ENCODE assay signal across 8 mouse cellular contexts in the genomic region with DNA sequence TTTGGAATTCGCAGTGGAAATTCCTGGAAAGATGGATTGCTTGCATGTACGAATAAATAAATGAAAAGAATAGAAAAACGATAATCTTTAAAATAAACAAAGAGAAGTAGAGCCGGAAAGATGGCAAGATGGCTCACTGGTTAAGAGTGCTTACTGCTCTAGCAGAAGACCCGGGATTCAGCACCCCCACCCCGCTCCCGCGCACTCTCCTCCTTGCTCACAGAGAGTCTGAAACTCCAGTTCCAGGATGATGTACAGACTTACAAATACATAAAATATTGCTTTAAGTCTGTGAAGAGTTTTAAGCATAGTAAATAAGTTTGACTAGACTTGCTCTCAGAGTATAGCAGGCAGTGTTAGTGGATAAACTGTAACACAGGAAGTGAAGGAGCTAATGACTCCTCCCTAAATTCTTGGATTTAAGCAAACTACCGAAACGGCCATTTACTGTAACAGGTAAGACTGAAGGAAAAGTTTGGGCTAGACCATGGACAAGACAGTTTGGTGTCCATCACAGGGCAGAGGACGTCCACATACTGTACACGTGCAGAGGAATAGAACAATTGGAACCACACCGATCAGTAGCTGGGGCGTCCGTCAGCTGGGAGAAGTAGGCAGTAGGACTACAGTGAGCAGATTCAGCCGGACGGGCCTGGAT. TPM values are rescaled to one million over a fixed set of nuclear protein-coding genes. Genes with fewer than 3 reads are reported as not detected.
DNase-seq lines count a peak whose midpoint lies in the region; ATAC-seq and TF ChIP-seq lines count a peak whose summit lies in the region.

No protein-coding gene starts in this region.

- peaks cover 22% of the 10 kb centered on the region for H3K4me1 ChIP-seq in heart, embryonic 10.5 days
- H3K4me1 ChIP-seq in midbrain, postnatal 0 days (ENCODE audit: insufficient read depth, low read length): peaks cover 15% of the 10 kb centered on the region

- no peak for TF ChIP-seq CTCF in midbrain, postnatal 0 days (IDR thresholded peaks at IDR 0.05)

- H3K27me3 ChIP-seq in heart, embryonic 10.5 days (ENCODE audit: insufficient read depth, poor library complexity, severe bottlenecking): no peaks in the 10 kb centered on the region
- no peaks in the 10 kb centered on the region for H3K27me3 ChIP-seq in midbrain, postnatal 0 days (ENCODE audit: insufficient read depth, low read length)

- peaks cover 28% of the 10 kb centered on the region for H3K36me3 ChIP-seq in heart, embryonic 10.5 days
- H3K36me3 ChIP-seq in midbrain, postnatal 0 days (ENCODE audit: insufficient read depth, low read length): peaks cover 11% of the 10 kb centered on the region

- intact Hi-C loops in heart, postnatal 36 days (cut with DNase I): loop anchor here (5.0 to 10.0 kb wide), 2 partner anchors 793 to 1120 kb away; a partner anchor contains a TSS

- H3K4me3 ChIP-seq in heart, embryonic 10.5 days: peak overlapping the region; percentile 82
- peak overlapping the region; percentile 81 for H3K4me3 ChIP-seq in midbrain, postnatal 0 days (ENCODE audit: low read depth, low read length)

- H3K27ac ChIP-seq in heart, embryonic 10.5 days: peak overlapping the region; percentile 97
- peak overlapping the region; percentile 92 for H3K27ac ChIP-seq in midbrain, postnatal 0 days (ENCODE audit: low read depth, low read length)

- WGBS in heart, embryonic 10.5 days: 5% methylated on average over 17 of the region's 17 CpGs
- 9% methylated on average over 17 of the region's 17 CpGs for WGBS in midbrain, postnatal 0 days

- ATAC-seq in midbrain, postnatal 0 days (ENCODE audit: low FRiP score): peak; percentile 71

- H3K9ac ChIP-seq in midbrain, postnatal 0 days (replicated peaks; ENCODE audit: low read length, poor library complexity, severe bottlenecking): peak overlapping the region; percentile 89

- H3K9me3 ChIP-seq in heart, embryonic 10.5 days: no peaks in the 10 kb centered on the region
- H3K9me3 ChIP-seq in midbrain, postnatal 0 days (ENCODE audit: low read length): no peaks in the 10 kb centered on the region

- DNase-seq in heart, embryonic 10.5 days (ENCODE audit: low spot score): no peak
- DNase-seq in heart, postnatal 36 days: no peak
- DNase-seq in ES-CJ7 (ENCODE audit: low read depth, low spot score): peak; percentile 15
- DNase-seq in fibroblast of lung, adult 2 months (ENCODE audit: low read depth): peak; percentile 25
- DNase-seq in kidney, postnatal 4 days: peak; percentile 41 to 60
- DNase-seq in midbrain, postnatal 0 days (ENCODE audit: low spot score): peak; percentile 36
- no peak for DNase-seq in right cerebral cortex, postnatal 10 days (ENCODE audit: low spot score in 2 of 2)
- DNase-seq in left cerebral cortex, adult 18-20 months (ENCODE audit: low spot score in 2 of 2): no peak

- peak overlapping the region; percentile 65 for H3K4me2 ChIP-seq in midbrain, postnatal 0 days (ENCODE audit: low read depth, low read length, poor library complexity, severe bottlenecking)

RNA-seq across cellular contexts. Expression of a gene that starts 0.7 kb away (rescaled TPM):
- 67.1 and 83.5 TPM in 2 replicates for polyA plus RNA-seq in heart, embryonic 10.5 days (2016; fragmentation: Nextera tagmentation; extraction: Ambion mirVana)
- total RNA-seq in heart, postnatal 36 days (2021): 10 to 100 TPM; 19.3 to 19.7 TPM
- 33.4 and 41.8 TPM in 2 replicates for total RNA-seq in midbrain, postnatal 0 days (2014; rRNA removed)
- 45.1 and 45.9 TPM in 2 replicates for polyA plus RNA-seq in midbrain, postnatal 0 days (2015; fragmentation: Nextera tagmentation; extraction: Ambion mirVana)
- 10 to 100 TPM; 43.2 to 50.0 TPM for total RNA-seq in left cerebral cortex, adult 18-20 months (2021)

RNA-seq across cellular contexts. Expression of a gene that starts 0.7 kb away (rescaled TPM):
- polyA plus RNA-seq in heart, embryonic 10.5 days (2016; fragmentation: Nextera tagmentation; extraction: Ambion mirVana): 40.5 and 40.7 TPM in 2 replicates
- total RNA-seq in heart, postnatal 36 days (2021): 10 to 100 TPM; 12.8 to 14.0 TPM
- total RNA-seq in midbrain, postnatal 0 days (2014; rRNA removed): 25.1 and 27.6 TPM in 2 replicates
- 16.3 and 18.9 TPM in 2 replicates for polyA plus RNA-seq in midbrain, postnatal 0 days (2015; fragmentation: Nextera tagmentation; extraction: Ambion mirVana)
- 10 to 100 TPM; 14.5 to 18.5 TPM for total RNA-seq in left cerebral cortex, adult 18-20 months (2021)

RNA-seq across cellular contexts. Expression of a gene that starts 58.4 kb away (rescaled TPM):
- 13.6 and 18.2 TPM in 2 replicates for polyA plus RNA-seq in heart, embryonic 10.5 days (2016; fragmentation: Nextera tagmentation; extraction: Ambion mirVana)
- total RNA-seq in heart, postnatal 36 days (2021): 1 to 10 TPM; 8.6 to 10.0 TPM
- total RNA-seq in midbrain, postnatal 0 days (2014; rRNA removed): 13.2 and 24.6 TPM in 2 replicates
- polyA plus RNA-seq in midbrain, postnatal 0 days (2015; fragmentation: Nextera tagmentation; extraction: Ambion mirVana): 35.5 and 35.9 TPM in 2 replicates
- total RNA-seq in left cerebral cortex, adult 18-20 months (2021): 10 to 100 TPM; 10.2 to 11.2 TPM

Comparison
In these comparisons a context has a peak if more than half of its experiments do, and no peak if none do; other contexts are left out.
1. DNase-seq: peak in ES-CJ7 (single experiment), fibroblast of lung, adult 2 months (single experiment), kidney, postnatal 4 days (2 of 2) and midbrain, postnatal 0 days (single experiment); none in heart, embryonic 10.5 days (single experiment), heart, postnatal 36 days (0 of 2), right cerebral cortex, postnatal 10 days (0 of 2) and left cerebral cortex, adult 18-20 months (0 of 2).